Mouse (Mus musculus) embryonic fibroblast, embryonic 13.5 days (primary cell): ENCODE measurements at regions not wholly inside any gene's neighbourhood (a gene's known extent, or its start where the extent isn't known, plus 50 kb on each side); places are given as distances from the start of the nearest gene placed in this dataset.

Experiments used
- CTCF ChIP-seq: IDR thresholded peaks from 2 replicates; pipeline ENCODE4 v1.5.1; 2011; ENCODE audit warnings: mild to moderate bottlenecking, control low read depth, low read length, moderate library complexity, borderline replicate concordance; ENCODE audit not compliant: insufficient read depth
- POLR2A ChIP-seq: IDR thresholded peaks from 2 replicates; pipeline ENCODE4 v1.6.1; 2011; ENCODE audit warnings: low read depth, mild to moderate bottlenecking, control low read depth, low read length, moderate library complexity

- TF ChIP-seq POLR2A (no peak), CTCF (no peak)
Observed at GRCm38 (mm10) chr15:67388514-67388913, 887.8 kb upstream of the Lrrc6 start.
